Mouse (Mus musculus): ENCODE results near the gene Accsl. TPM values are rescaled to one million over a fixed set of nuclear protein-coding genes. Genes with fewer than 3 reads are reported as not detected.

Gene Accsl
- polyA plus RNA-seq, 1 experiment from 2014 or later, result 0.20 TPM

DNA sequence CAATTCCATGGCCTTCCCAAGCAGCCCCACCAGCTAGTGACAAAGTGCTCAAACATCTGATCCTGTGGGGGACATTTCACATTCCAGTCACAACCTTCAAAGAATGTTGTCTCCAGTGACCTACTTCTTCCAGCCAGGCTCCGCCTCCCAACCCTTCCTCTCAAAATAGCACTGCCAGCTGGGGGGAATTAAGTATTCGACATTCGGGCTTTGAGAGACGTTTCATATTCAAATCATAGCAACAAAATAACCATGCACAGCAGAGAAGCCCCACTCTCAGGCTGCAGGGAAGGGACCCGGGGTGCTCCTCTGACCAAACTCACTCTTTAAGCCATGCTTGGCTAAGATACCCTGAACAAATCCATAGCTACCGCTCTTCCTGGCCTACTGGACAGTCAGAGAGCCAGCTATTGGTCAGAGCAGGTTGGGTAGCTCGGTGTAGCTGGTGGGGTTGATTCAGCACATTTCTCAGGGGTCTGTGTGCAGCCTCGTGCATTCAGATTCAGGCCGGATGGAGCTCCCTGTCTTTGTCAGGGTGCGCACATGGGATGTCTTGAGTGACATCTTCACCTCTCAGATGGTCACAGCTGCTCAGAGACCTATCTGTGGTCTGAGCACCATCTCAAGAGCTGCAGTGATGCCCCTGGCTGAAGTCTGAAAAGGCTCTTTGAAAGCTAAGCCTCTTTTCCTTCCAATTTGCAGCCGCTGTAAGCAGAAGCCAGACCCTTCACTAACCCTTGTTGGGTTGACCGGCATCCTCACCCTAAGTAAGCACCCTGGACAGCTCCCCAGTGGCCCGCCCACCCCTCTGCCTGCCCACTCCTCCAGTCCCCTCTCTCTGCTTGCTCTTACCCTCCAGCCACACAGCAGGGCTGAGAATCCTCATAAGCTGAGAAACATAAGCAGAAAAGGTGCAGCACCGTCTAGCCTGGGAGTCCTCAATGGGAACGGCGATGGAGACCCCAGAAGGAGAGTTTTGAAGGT, 30.7 kb upstream of the Accsl start:
- Histone ChIP-seq H3K27me3 (ENCODE audit: control insufficient read depth, insufficient read depth, low read length) (no peaks in the 10 kb centered on the region), H3K4me2 (no peak overlapping the region), H3K4me1 (ENCODE audit: control insufficient read depth, insufficient read depth, low read length) (no peaks in the 10 kb centered on the region), H3K9me3 (ENCODE audit: control insufficient read depth, low read length) (no peaks in the 10 kb centered on the region), H3K36me3 (ENCODE audit: control insufficient read depth, insufficient read depth, low read length) (no peaks in the 10 kb centered on the region), H3K27ac (ENCODE audit: low read depth, low read length) (no peak overlapping the region), H3K9ac (ENCODE audit: low read length) (no peak overlapping the region), H3K4me3 (ENCODE audit: low read depth, low read length) (no peak overlapping the region)
- ATAC-seq (ENCODE audit: low FRiP score) (no peak), DNase-seq (ENCODE audit: low spot score, missing footprints) (no peak)
- WGBS, result 55% methylated on average over 16 of the region's 16 CpGs

- H3K4me2 ChIP-seq, result no peak overlapping the region
Measured at GRCm38 (mm10) chr2:93891611-93892280, 22.8 kb upstream of the Accsl start.

GRCm38 (mm10) chr2:93890143-93890542, 21.2 kb upstream of the Accsl start:
- ATAC-seq (ENCODE audit: low FRiP score) (no peak), DNase-seq (ENCODE audit: low spot score, missing footprints) (no peak)
- WGBS, result 70% methylated on average over 8 of the region's 8 CpGs
- Histone ChIP-seq H3K4me1 (ENCODE audit: control insufficient read depth, insufficient read depth, low read length) (peaks cover 9% of the 10 kb centered on the region), H3K27me3 (ENCODE audit: control insufficient read depth, insufficient read depth, low read length) (no peaks in the 10 kb centered on the region), H3K9ac (ENCODE audit: low read length) (no peak overlapping the region), H3K9me3 (ENCODE audit: control insufficient read depth, low read length) (no peaks in the 10 kb centered on the region), H3K36me3 (ENCODE audit: control insufficient read depth, insufficient read depth, low read length) (no peaks in the 10 kb centered on the region), H3K4me3 (ENCODE audit: low read depth, low read length) (no peak overlapping the region), H3K27ac (ENCODE audit: low read depth, low read length) (no peak overlapping the region), H3K4me2 (no peak overlapping the region)

More at GRCm38 (mm10) chr2:93891611-93892280, 22.8 kb upstream of the Accsl start:
- Histone ChIP-seq H3K4me3 (ENCODE audit: low read depth, low read length) (no peak overlapping the region), H3K27ac (ENCODE audit: low read depth, low read length) (peak overlapping the region; percentile 5; the same call in 1 of the 2 replicates), H3K36me3 (ENCODE audit: control insufficient read depth, insufficient read depth, low read length) (no peaks in the 10 kb centered on the region), H3K9me3 (ENCODE audit: control insufficient read depth, low read length) (no peaks in the 10 kb centered on the region), H3K9ac (ENCODE audit: low read length) (0 out of 2 replicates have a peak overlapping the region, but pooled peaks have one; percentile 11), H3K27me3 (ENCODE audit: control insufficient read depth, insufficient read depth, low read length) (no peaks in the 10 kb centered on the region), H3K4me1 (ENCODE audit: control insufficient read depth, insufficient read depth, low read length) (peaks cover 9% of the 10 kb centered on the region)
- DNase-seq (ENCODE audit: low spot score, missing footprints) (peak; percentile 87), ATAC-seq (ENCODE audit: low FRiP score) (peak; percentile 93)
- 16% methylated on average over 9 of the region's 9 CpGs for WGBS

GRCm38 (mm10) chr2:93889071-93889470, 20.1 kb upstream of the Accsl start:
- H3K36me3 ChIP-seq (ENCODE audit: control insufficient read depth, insufficient read depth, low read length), result no peaks in the 10 kb centered on the region
- 86% methylated on average over 7 of the region's 7 CpGs for WGBS
- no peak overlapping the region for H3K27ac ChIP-seq (ENCODE audit: low read depth, low read length)
- no peak overlapping the region for H3K4me2 ChIP-seq
- no peak overlapping the region for H3K4me3 ChIP-seq (ENCODE audit: low read depth, low read length)
- no peak for DNase-seq (ENCODE audit: low spot score, missing footprints)
- ATAC-seq (ENCODE audit: low FRiP score), result no peak
- H3K27me3 ChIP-seq (ENCODE audit: control insufficient read depth, insufficient read depth, low read length), result no peaks in the 10 kb centered on the region
- H3K9ac ChIP-seq (ENCODE audit: low read length), result no peak overlapping the region
- peaks cover 9% of the 10 kb centered on the region for H3K4me1 ChIP-seq (ENCODE audit: control insufficient read depth, insufficient read depth, low read length)
- no peaks in the 10 kb centered on the region for H3K9me3 ChIP-seq (ENCODE audit: control insufficient read depth, low read length)

GRCm38 (mm10) chr2:93888366-93888765, 19.4 kb upstream of the Accsl start:
- DNase-seq (ENCODE audit: low spot score, missing footprints), result no peak
- Histone ChIP-seq H3K4me3 (ENCODE audit: low read depth, low read length) (no peak overlapping the region), H3K9ac (ENCODE audit: low read length) (no peak overlapping the region), H3K4me1 (ENCODE audit: control insufficient read depth, insufficient read depth, low read length) (peaks cover 9% of the 10 kb centered on the region), H3K27ac (ENCODE audit: low read depth, low read length) (no peak overlapping the region), H3K9me3 (ENCODE audit: control insufficient read depth, low read length) (no peaks in the 10 kb centered on the region), H3K4me2 (no peak overlapping the region), H3K27me3 (ENCODE audit: control insufficient read depth, insufficient read depth, low read length) (no peaks in the 10 kb centered on the region), H3K36me3 (ENCODE audit: control insufficient read depth, insufficient read depth, low read length) (no peaks in the 10 kb centered on the region)
- WGBS, result 92% methylated on average over 6 of the region's 6 CpGs
- no peak for ATAC-seq (ENCODE audit: low FRiP score)

GRCm38 (mm10) chr2:93887273-93887672, 18.3 kb upstream of the Accsl start:
- 90% methylated on average over 11 of the region's 11 CpGs for WGBS
- Histone ChIP-seq H3K4me2 (no peak overlapping the region), H3K4me3 (ENCODE audit: low read depth, low read length) (no peak overlapping the region), H3K27ac (ENCODE audit: low read depth, low read length) (no peak overlapping the region), H3K9ac (ENCODE audit: low read length) (no peak overlapping the region), H3K9me3 (ENCODE audit: control insufficient read depth, low read length) (no peaks in the 10 kb centered on the region), H3K36me3 (ENCODE audit: control insufficient read depth, insufficient read depth, low read length) (no peaks in the 10 kb centered on the region), H3K27me3 (ENCODE audit: control insufficient read depth, insufficient read depth, low read length) (no peaks in the 10 kb centered on the region), H3K4me1 (ENCODE audit: control insufficient read depth, insufficient read depth, low read length) (peaks cover 9% of the 10 kb centered on the region)
- DNase-seq (ENCODE audit: low spot score, missing footprints) (no peak), ATAC-seq (ENCODE audit: low FRiP score) (no peak)

DNA sequence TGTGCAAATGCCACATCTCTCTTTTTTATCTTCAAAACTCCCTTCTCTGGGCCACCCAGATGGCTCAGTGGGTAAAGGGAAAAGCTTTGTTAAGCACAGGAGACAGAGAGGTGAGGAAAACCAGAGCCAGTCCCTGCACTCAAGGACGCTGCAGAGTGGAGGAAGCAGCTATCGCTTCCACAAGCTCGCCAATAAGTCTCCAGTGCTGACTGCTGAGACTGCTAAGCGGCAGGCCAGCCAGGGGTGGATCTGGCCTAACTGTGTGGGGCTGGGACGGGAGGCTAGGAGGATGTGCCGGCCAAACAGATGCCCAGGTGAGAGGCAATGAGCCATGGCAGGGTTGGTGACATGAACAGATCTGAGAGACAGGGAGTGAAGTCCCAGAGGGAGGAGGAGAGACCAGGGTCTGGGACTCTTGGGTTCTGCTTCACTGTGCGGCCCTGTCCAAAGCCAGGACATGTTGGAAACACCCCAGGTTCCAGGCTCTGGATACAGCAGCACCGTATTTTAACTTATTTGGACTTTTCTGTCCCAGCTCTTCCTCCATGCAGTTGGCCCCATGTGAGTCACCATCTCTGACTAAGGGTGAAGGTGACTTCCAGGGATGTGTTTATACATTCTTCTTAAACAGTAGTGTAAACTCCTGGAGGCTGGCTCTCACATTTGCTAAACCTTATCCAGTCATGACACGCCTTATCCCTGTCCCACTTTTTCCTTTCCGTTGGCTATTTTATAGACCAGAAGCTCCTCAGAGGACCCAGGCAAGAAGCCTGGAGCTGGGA, 17.2 kb upstream of the Accsl start:
- H3K9ac ChIP-seq (ENCODE audit: low read length), result no peak overlapping the region
- 67% methylated on average over 10 of the region's 10 CpGs for WGBS
- no peaks in the 10 kb centered on the region for H3K36me3 ChIP-seq (ENCODE audit: control insufficient read depth, insufficient read depth, low read length)
- DNase-seq (ENCODE audit: low spot score, missing footprints) (no peak), ATAC-seq (ENCODE audit: low FRiP score) (no peak)
- H3K27ac ChIP-seq (ENCODE audit: low read depth, low read length), result no peak overlapping the region
- H3K27me3 ChIP-seq (ENCODE audit: control insufficient read depth, insufficient read depth, low read length), result no peaks in the 10 kb centered on the region
- no peak overlapping the region for H3K4me2 ChIP-seq
- peaks cover 3% of the 10 kb centered on the region for H3K4me1 ChIP-seq (ENCODE audit: control insufficient read depth, insufficient read depth, low read length)
- no peak overlapping the region for H3K4me3 ChIP-seq (ENCODE audit: low read depth, low read length)
- no peaks in the 10 kb centered on the region for H3K9me3 ChIP-seq (ENCODE audit: control insufficient read depth, low read length)

DNA sequence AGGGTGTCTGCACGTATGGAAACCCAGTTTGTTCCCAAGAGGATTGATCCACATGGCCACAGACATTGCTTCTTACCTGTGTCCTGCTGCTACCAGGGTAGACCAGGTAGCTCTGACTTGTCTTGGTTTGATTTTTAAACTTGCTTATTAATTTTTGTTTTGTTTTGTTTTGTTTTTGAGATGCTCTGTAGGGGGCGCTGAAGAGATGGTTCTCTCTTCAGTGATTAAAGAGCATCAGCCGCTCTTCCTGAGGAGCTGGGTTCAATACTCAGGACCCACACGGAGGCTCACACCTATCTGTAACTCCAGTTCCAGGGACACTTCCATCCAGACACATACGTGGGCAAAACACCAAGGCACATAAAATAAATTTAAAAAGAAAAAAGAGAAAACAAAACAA, 14.1 kb upstream of the Accsl start:
- Histone ChIP-seq H3K9me3 (ENCODE audit: control insufficient read depth, low read length) (no peaks in the 10 kb centered on the region), H3K27ac (ENCODE audit: low read depth, low read length) (no peak overlapping the region), H3K27me3 (ENCODE audit: control insufficient read depth, insufficient read depth, low read length) (no peaks in the 10 kb centered on the region), H3K36me3 (ENCODE audit: control insufficient read depth, insufficient read depth, low read length) (no peaks in the 10 kb centered on the region), H3K4me1 (ENCODE audit: control insufficient read depth, insufficient read depth, low read length) (no peaks in the 10 kb centered on the region), H3K4me3 (ENCODE audit: low read depth, low read length) (no peak overlapping the region), H3K9ac (ENCODE audit: low read length) (no peak overlapping the region), H3K4me2 (no peak overlapping the region)
- DNase-seq (ENCODE audit: low spot score, missing footprints), result no peak
- 54% methylated on average over 5 of the region's 5 CpGs for WGBS
- no peak for ATAC-seq (ENCODE audit: low FRiP score)
